ENCODE assay signal across 15 mouse cellular contexts in the genomic region with DNA sequence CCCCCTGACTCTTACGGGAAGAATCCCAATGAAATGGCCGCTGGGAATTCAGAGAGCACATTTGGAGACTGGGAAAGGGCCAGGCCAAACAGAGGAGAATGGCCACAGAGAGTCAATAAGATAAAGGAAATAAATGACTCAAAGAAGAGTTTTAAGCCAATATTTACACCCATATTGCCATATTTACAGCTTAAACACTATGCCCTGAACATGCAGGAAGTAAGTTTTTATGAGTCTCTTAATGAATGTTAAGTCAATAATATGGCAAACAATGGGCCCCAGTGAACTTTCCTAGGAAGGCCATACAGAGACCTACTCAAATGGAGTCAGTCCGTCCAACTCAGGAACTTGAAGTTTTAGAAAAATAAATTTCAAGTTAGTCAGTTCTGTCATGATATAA.
"Had no signal": no experiment of that assay in that cellular context is flagged by ENCODE, and none has a peak within 500 bp of the region (broad histone marks: within the 10 kb centered on the region; RNA-seq: fewer than 3 reads in every experiment).

No protein-coding gene starts in this region.

- DNase-seq: kidney, adult 2 months; kidney, postnatal 14 days; layer of hippocampus, postnatal 36 days; lung, postnatal 4 days; midbrain, embryonic 14.5 days; right cerebral cortex, adult 18-20 months; right cerebral cortex, postnatal 25 days; thymus, adult 2 months; thymus, postnatal 25 days had no signal

- H3K9ac ChIP-seq: kidney, embryonic 15.5 days; limb, embryonic 15.5 days; liver, embryonic 12.5 days; neural tube, embryonic 15.5 days had no signal

- H3K9me3 ChIP-seq: kidney, embryonic 15.5 days; limb, embryonic 15.5 days; liver, embryonic 12.5 days; midbrain, embryonic 10.5 days; neural tube, embryonic 15.5 days had no signal

- ATAC-seq: liver, embryonic 12.5 days had no signal

- H3K27ac ChIP-seq: kidney, embryonic 15.5 days; limb, embryonic 15.5 days; liver, embryonic 12.5 days; midbrain, embryonic 10.5 days; neural tube, embryonic 15.5 days had no signal

- H3K4me2 ChIP-seq: kidney, embryonic 15.5 days; limb, embryonic 15.5 days; liver, embryonic 12.5 days; neural tube, embryonic 15.5 days had no signal

- H3K36me3 ChIP-seq: kidney, embryonic 15.5 days; limb, embryonic 15.5 days; liver, embryonic 12.5 days; midbrain, embryonic 10.5 days; neural tube, embryonic 15.5 days had no signal

- H3K4me1 ChIP-seq: limb, embryonic 15.5 days; liver, embryonic 12.5 days; midbrain, embryonic 10.5 days; neural tube, embryonic 15.5 days had no signal

- H3K4me3 ChIP-seq: kidney, embryonic 15.5 days; limb, embryonic 15.5 days; liver, embryonic 12.5 days; midbrain, embryonic 10.5 days; myocyte; neural tube, embryonic 15.5 days had no signal

- H3K27me3 ChIP-seq: limb, embryonic 15.5 days; liver, embryonic 12.5 days; neural tube, embryonic 15.5 days had no signal
